Mouse (Mus musculus) midbrain, embryonic 13.5 days (tissue): Measurements from ENCODE around the gene Pigk. TPM values are rescaled to one million over a fixed set of nuclear protein-coding genes. Genes with fewer than 3 reads are reported as not detected.
A peak's percentile ranks its signal among the peaks of the same experiment; 100 is the strongest.

Source experiments
- ATAC-seq: fragments of 200-750 bp; cut with Nextera tagmentation; 2 replicates; pipeline ENCODE4 v1.8.0; 2017; ENCODE audit warnings: mild to moderate bottlenecking, moderate TSS enrichment, moderate library complexity
- H3K27ac ChIP-seq: fragments of 300-500 bp; sonication (generic); 2 replicates; pipeline ENCODE4 v1.5.1; 2015; ENCODE audit warnings: inconsistent platforms, mild to moderate bottlenecking, moderate library complexity
- H3K27me3 ChIP-seq: fragments of 300-500 bp; sonication (generic); 2 replicates; pipeline ENCODE4 v1.6.1; 2015; ENCODE audit warnings: mild to moderate bottlenecking, inconsistent platforms
- H3K36me3 ChIP-seq: fragments of 300-500 bp; sonication (generic); 2 replicates; pipeline ENCODE4 v1.6.1; 2015; ENCODE audit warnings: mild to moderate bottlenecking, inconsistent platforms
- H3K4me1 ChIP-seq: fragments of 300-500 bp; sonication (generic); replicated peaks from 2 replicates; pipeline ENCODE4 v1.6.1; 2015; ENCODE audit warnings: inconsistent platforms
- H3K4me2 ChIP-seq: fragments of 300-500 bp; sonication (generic); replicated peaks from 2 replicates; pipeline ENCODE4 v1.6.1; 2015; ENCODE audit warnings: moderate library complexity, mild to moderate bottlenecking, inconsistent platforms
- H3K4me3 ChIP-seq: fragments of 300-500 bp; sonication (generic); replicated peaks from 2 replicates; pipeline ENCODE4 v1.5.1; 2015; ENCODE audit warnings: mild to moderate bottlenecking, inconsistent platforms
- H3K9ac ChIP-seq: fragments of 300-500 bp; sonication (generic); replicated peaks from 2 replicates; pipeline ENCODE4 v1.6.1; 2015; ENCODE audit warnings: mild to moderate bottlenecking, inconsistent platforms
- H3K9me3 ChIP-seq: fragments of 300-500 bp; sonication (generic); 2 replicates; pipeline ENCODE4 v1.6.1; 2016; ENCODE audit warnings: mild to moderate bottlenecking, inconsistent platforms
- WGBS: fragments of 180-500 bp; shearing (Covaris S2); methylation state at CpG from one replicate; pipeline ENCODE4 v1.1.7; 2015; 5-methylcytosine and 5-hydroxymethylcytosine counted together
- polyA plus RNA-seq: library from polyadenylated mRNA; unstranded; fragments of >200 nt; fragmentation: Nextera tagmentation; extraction: Ambion mirVana; gene quantifications from 2 replicates; pipeline ENCODE4 v1.2.1, GENCODE M21; 2015

The Pigk gene
- polyA plus RNA-seq, 1 experiment from 2014 or later = 35.9 TPM

GRCm38 (mm10) chr3:152757464-152758393, 43.8 kb downstream of the Pigk start:
- ATAC-seq = peak; percentile 38
- H3K4me1 ChIP-seq = peaks cover 34% of the 10 kb centered on the region

DNA sequence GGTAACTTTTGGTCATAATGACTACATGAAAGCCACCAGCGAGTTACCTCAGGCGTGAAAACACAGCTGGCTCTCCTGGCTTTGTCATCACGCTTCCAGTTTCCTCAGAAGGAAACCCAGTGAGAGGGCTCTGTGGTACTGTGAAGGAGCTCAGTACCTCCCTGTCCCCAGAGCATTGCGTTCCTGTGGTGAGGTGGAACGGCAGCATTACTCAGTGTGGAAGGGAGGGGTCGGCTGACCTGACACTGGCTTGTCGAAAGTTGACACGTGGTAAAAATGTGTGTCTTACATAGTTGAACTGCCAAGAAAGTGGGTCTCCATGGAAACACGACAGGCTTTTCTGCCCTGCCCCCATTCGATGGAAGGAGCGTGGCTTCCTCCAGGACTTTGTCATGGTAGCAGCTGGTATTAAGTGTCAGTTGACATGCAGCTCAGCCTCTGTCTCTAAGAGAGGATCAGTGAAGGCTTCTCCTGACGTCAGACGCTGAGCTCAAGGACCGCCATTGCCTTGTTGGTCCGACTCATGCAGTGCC, 44.7 kb downstream of the Pigk start:
- Histone ChIP-seq H3K9me3 (no peaks in the 10 kb centered on the region), H3K9ac (no peak overlapping the region), H3K27ac (no peak overlapping the region), H3K36me3 (no peaks in the 10 kb centered on the region), H3K27me3 (no peaks in the 10 kb centered on the region), H3K4me2 (no peak overlapping the region), H3K4me1 (peaks cover 37% of the 10 kb centered on the region), H3K4me3 (no peak overlapping the region)
- peak; percentile 49 for ATAC-seq
- WGBS = 42% methylated on average over 15 of the region's 15 CpGs

More at GRCm38 (mm10) chr3:152757464-152758393, 43.8 kb downstream of the Pigk start:
- 69% methylated on average over 12 of the region's 12 CpGs for whole genome bisulfite sequencing
- H3K9me3 ChIP-seq = no peaks in the 10 kb centered on the region
- no peaks in the 10 kb centered on the region for H3K27me3 ChIP-seq
- H3K4me3 ChIP-seq = no peak overlapping the region
- H3K9ac ChIP-seq = no peak overlapping the region
- H3K4me2 ChIP-seq = no peak overlapping the region
- 0 out of 2 replicates have a peak overlapping the region, but pooled peaks have one; percentile 25 for H3K27ac ChIP-seq
- H3K36me3 ChIP-seq = no peaks in the 10 kb centered on the region

DNA sequence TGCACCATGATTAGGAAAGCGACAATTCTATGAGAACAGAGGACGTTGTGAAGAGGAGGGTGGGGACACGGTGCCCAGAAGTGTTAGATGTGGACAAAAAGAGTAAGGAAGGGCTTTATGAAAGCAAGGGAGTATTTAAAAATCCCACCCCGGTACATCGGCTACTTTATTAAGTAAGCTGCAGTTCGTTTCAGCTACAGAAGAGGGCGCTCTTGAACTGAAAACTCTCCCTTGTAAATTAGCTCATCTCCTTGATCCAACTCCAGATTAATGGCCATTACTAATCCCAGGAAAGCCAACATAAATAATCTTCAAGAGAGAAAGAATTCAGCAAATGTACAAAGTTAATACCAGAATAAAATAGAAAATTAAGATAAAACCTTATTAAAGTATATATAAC, 47.2 kb downstream of the Pigk start:
- Histone ChIP-seq H3K4me2 (no peak overlapping the region), H3K4me1 (peaks cover 37% of the 10 kb centered on the region), H3K36me3 (no peaks in the 10 kb centered on the region), H3K9me3 (no peaks in the 10 kb centered on the region), H3K4me3 (no peak overlapping the region), H3K27me3 (no peaks in the 10 kb centered on the region), H3K9ac (no peak overlapping the region), H3K27ac (no peak overlapping the region)
- WGBS = 20% methylated on average over 7 of the region's 7 CpGs
- no peak for ATAC-seq

DNA sequence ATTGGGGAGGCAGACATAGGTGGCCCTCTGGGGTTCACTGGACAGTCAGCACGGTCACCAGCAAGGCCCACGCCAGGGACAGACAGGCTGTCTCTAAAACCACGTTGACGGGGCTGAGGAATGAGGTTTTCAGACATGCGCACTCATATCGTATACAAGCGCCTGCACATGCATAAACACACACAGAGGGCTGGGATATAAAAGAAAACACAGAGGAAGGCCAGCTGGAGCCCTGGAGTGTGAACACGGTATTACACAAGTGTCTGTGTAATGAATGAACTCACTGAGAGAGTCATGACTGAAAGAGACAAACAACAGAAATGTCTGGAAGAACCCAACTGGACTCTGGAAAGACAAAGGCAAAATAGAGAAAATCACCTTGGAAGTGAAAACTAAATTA, 47.8 kb downstream of the Pigk start:
- WGBS = 85% methylated on average over 8 of the region's 8 CpGs
- Histone ChIP-seq H3K9ac (no peak overlapping the region), H3K4me3 (no peak overlapping the region), H3K4me2 (no peak overlapping the region), H3K36me3 (peaks cover 2% of the 10 kb centered on the region; the same call in 1 of the 2 replicates), H3K27ac (no peak overlapping the region), H3K27me3 (no peaks in the 10 kb centered on the region), H3K4me1 (peaks cover 35% of the 10 kb centered on the region), H3K9me3 (no peaks in the 10 kb centered on the region)
- ATAC-seq = no peak

DNA sequence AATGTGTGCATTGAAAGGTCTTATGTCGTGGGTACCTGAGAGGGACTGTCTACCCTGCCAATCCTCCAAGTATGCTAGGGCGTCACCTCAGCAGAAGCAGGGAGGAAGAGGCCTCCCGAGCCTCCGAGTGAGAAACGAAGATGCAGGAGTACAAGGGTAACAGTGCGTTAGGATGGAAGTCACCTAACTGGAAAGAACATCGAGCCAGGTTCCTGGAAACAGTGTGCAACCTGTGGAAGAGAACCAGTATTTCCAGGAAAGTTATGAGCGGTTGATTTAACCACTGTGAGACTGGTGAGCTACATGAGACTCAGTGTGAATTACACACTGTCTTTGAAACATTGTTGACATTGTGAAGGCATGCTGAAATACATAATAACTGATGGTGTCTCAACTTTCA, 48.4 kb downstream of the Pigk start:
- Histone ChIP-seq H3K4me3 (no peak overlapping the region), H3K4me1 (peaks cover 28% of the 10 kb centered on the region), H3K27me3 (no peaks in the 10 kb centered on the region), H3K36me3 (peaks cover 6% of the 10 kb centered on the region; the same call in 1 of the 2 replicates), H3K9ac (no peak overlapping the region), H3K4me2 (no peak overlapping the region), H3K27ac (no peak overlapping the region), H3K9me3 (no peaks in the 10 kb centered on the region)
- WGBS = 93% methylated on average over 8 of the region's 8 CpGs
- ATAC-seq = no peak

GRCm38 (mm10) chr3:152763139-152763882, 49.4 kb downstream of the Pigk start:
- H3K4me3 ChIP-seq = no peak overlapping the region
- H3K27ac ChIP-seq = no peak overlapping the region
- H3K9me3 ChIP-seq = no peaks in the 10 kb centered on the region
- peak; percentile 32; the same call in 1 of the 2 replicates for ATAC-seq
- WGBS = 49% methylated on average over 26 of the region's 26 CpGs
- H3K36me3 ChIP-seq = peaks cover 6% of the 10 kb centered on the region; the same call in 1 of the 2 replicates
- peak overlapping the region; percentile 37 for H3K4me2 ChIP-seq
- peaks cover 20% of the 10 kb centered on the region for H3K4me1 ChIP-seq
- H3K9ac ChIP-seq = no peak overlapping the region
- no peaks in the 10 kb centered on the region for H3K27me3 ChIP-seq

DNA sequence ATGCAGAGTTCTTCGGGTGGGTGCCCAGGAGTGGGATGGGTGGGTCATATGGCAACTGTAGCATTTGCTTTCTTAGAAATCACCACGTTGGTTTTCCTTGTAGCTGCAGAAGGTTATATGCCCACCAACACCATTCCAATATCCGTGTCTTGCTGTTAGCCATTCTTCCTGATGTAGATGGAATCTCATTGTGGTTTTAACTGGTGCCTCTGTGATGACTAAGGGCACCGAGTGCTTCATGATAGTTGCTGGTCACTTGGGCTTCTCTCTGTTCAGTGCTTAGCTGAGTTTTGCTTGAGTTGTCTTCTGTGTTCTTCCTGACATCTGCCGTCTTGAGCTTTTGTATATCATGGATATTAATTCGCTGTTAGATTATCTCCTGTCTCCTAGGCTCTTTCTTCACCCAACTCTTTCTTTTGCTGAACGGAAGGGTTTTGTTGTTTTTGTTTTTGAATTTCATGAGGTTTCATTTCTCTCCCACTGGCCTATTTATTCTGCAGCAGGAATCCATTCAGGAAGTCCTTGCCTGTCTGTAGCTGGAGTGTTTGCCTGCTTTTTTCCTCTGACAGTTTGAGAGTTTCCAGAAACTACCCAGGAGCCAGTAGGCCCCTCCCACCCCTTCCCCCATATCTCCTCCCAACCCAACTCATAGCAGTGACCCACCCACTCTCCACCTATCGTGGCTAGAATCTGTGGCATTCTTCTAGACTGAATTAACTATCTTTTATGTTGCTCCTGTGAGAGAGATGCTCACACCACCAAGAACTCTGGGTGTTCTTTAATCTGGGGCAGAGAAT, 50.8 kb downstream of the Pigk start:
- no peak overlapping the region for H3K9ac ChIP-seq
- 55% methylated on average over 8 of the region's 8 CpGs for WGBS
- H3K9me3 ChIP-seq = no peaks in the 10 kb centered on the region
- ATAC-seq = no peak
- H3K4me2 ChIP-seq = no peak overlapping the region
- peaks cover 12% of the 10 kb centered on the region for H3K4me1 ChIP-seq
- H3K4me3 ChIP-seq = no peak overlapping the region
- H3K36me3 ChIP-seq = peaks cover 11% of the 10 kb centered on the region; the same call in 1 of the 2 replicates
- no peak overlapping the region for H3K27ac ChIP-seq
- H3K27me3 ChIP-seq = no peaks in the 10 kb centered on the region

DNA sequence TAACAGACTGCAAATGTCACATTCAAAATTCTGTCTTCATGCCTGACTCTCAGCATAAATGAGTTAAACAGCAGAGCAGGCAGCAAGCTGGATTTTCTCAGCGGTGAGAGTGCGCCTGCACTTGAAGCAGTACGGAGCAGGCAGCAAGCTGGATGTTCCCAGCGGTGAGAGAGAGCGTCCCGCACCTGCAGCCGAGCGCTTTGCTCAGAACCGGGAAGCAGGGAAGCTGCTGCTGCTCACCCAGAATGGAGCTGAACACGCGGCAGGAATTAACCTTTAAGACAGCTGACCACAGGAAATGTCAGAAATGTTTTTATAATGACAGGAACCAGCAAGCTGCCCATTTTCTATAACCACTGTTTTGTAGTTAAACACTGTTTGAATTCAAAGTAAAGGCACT, 53.6 kb downstream of the Pigk start:
- no peak overlapping the region for H3K27ac ChIP-seq
- peaks cover 11% of the 10 kb centered on the region; the same call in 1 of the 2 replicates for H3K36me3 ChIP-seq
- H3K4me3 ChIP-seq = no peak overlapping the region
- no peak overlapping the region for H3K9ac ChIP-seq
- WGBS = 76% methylated on average over 11 of the region's 11 CpGs
- no peaks in the 10 kb centered on the region for H3K27me3 ChIP-seq
- no peaks in the 10 kb centered on the region for H3K9me3 ChIP-seq
- H3K4me2 ChIP-seq = no peak overlapping the region
- peaks cover 10% of the 10 kb centered on the region for H3K4me1 ChIP-seq
- ATAC-seq = no peak

DNA sequence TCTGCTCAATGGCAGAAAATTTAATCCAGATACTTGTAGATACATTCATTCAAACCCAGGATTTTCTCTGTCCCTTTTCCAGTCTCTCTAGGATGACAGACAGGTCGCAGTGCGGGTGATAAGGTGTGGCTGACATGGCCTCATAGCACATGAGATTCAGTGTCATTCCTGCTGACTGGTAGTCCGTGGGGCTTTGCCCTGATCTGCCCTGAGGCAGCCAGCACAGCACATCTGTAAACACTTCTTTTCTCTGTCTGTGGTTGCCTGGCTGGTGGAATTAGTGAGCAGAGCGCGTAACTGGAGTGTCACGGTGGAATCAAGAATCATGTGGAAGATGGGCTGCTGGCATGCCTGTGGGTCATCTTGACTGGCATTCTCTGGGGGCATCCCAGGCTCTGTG, 56.2 kb downstream of the Pigk start:
- Histone ChIP-seq H3K4me1 (peaks cover 2% of the 10 kb centered on the region), H3K4me3 (no peak overlapping the region), H3K9me3 (no peaks in the 10 kb centered on the region), H3K9ac (no peak overlapping the region), H3K27ac (0 out of 2 replicates have a peak overlapping the region, but pooled peaks have one; percentile 30), H3K27me3 (no peaks in the 10 kb centered on the region), H3K4me2 (no peak overlapping the region), H3K36me3 (peaks cover 11% of the 10 kb centered on the region; the same call in 1 of the 2 replicates)
- 76% methylated on average over 6 of the region's 6 CpGs for WGBS
- ATAC-seq = peak; percentile 31; the same call in 1 of the 2 replicates

GRCm38 (mm10) chr3:152776363-152776762, 62.5 kb downstream of the Pigk start:
- no peak overlapping the region for H3K4me3 ChIP-seq
- no peak overlapping the region for H3K27ac ChIP-seq
- H3K4me2 ChIP-seq = no peak overlapping the region
- H3K9me3 ChIP-seq = no peaks in the 10 kb centered on the region
- no peaks in the 10 kb centered on the region for H3K4me1 ChIP-seq
- H3K9ac ChIP-seq = no peak overlapping the region
- no peaks in the 10 kb centered on the region for H3K36me3 ChIP-seq
- WGBS = 81% methylated on average over 6 of the region's 6 CpGs
- H3K27me3 ChIP-seq = no peaks in the 10 kb centered on the region
- ATAC-seq = no peak

DNA sequence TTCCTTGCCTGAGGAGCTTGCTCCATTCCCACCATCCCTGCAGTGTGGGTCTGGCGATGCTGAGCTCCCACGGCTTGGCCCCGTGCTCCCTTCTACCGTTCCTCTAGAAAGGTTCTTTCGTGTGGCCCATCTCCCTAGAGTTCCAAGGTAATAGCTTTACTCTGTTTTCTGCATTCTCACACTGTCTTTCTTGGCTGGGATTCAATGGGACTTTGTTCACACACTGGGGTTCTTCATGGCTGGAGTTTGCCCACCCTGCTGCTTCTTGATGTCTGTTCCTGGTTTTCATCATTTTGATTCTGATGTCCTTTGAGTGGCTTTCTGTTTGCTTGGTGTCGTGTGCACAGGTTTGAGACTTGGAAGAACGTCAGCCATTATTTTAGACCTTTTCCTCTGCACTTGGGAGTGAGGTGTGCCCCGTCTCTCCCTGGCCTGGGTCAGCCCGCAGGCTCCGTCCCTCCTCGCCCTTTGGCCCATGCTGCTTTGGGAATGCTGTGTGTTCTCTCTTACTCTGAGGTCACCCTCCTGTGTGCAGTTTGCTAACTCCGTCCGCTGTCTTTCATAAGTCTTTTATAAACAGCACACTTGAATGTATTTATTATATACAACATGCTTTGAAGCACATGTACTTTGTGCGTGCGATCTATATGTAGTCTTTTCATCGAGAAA, 63.1 kb downstream of the Pigk start:
- Histone ChIP-seq H3K4me3 (no peak overlapping the region), H3K4me1 (no peaks in the 10 kb centered on the region), H3K36me3 (no peaks in the 10 kb centered on the region), H3K9me3 (no peaks in the 10 kb centered on the region), H3K9ac (no peak overlapping the region), H3K4me2 (no peak overlapping the region), H3K27ac (no peak overlapping the region), H3K27me3 (no peaks in the 10 kb centered on the region)
- WGBS = 87% methylated on average over 16 of the region's 16 CpGs
- ATAC-seq = no peak
